Mouse (Mus musculus): ENCODE measurements at regions not wholly inside any gene's neighbourhood (a gene's known extent, or its start where the extent isn't known, plus 50 kb on each side); places are given as distances from the start of the nearest gene placed in this dataset.

- no peak for DNase-seq
These were observed 59.9 kb downstream of the Adamts1 start for GRCm38 (mm10) chr16:85743022-85743421.

- DNase-seq: no peak
These were observed 64.2 kb downstream of the Adamts1 start for GRCm38 (mm10) chr16:85738606-85739195.

GRCm38 (mm10) chr16:85728026-85728425 lies 74.9 kb downstream of the Adamts1 start:
- no peak for DNase-seq

GRCm38 (mm10) chr16:85721968-85722367 lies 80.9 kb downstream of the Adamts1 start:
- DNase-seq: no peak

- no peak for DNase-seq
These were observed 90.6 kb downstream of the Adamts1 start for GRCm38 (mm10) chr16:85712291-85712690.

- no peak for DNase-seq
These were observed 98.5 kb downstream of the Adamts1 start for GRCm38 (mm10) chr16:85704254-85705020.

- no peak for DNase-seq
These were observed 99.9 kb downstream of the Adamts1 start for GRCm38 (mm10) chr16:85702889-85703480.

GRCm38 (mm10) chr16:85699329-85699728 lies 103.6 kb downstream of the Adamts1 start:
- DNase-seq: no peak

GRCm38 (mm10) chr16:85682721-85683120 lies 120.2 kb downstream of the Adamts1 start:
- no peak for DNase-seq

- DNase-seq: no peak
These were observed 122.6 kb downstream of the Adamts1 start for GRCm38 (mm10) chr16:85680351-85680750.

- no peak for DNase-seq
These were observed 124.1 kb downstream of the Adamts1 start for GRCm38 (mm10) chr16:85678781-85679180.

GRCm38 (mm10) chr16:85678228-85678627 lies 124.7 kb downstream of the Adamts1 start:
- no peak for DNase-seq

- peak in 1 of 2 experiments; percentile 3 for DNase-seq
These were observed 123.8 kb upstream of the Cyyr1 start for GRCm38 (mm10) chr16:85677027-85677426.

GRCm38 (mm10) chr16:85668767-85669166 lies 115.6 kb upstream of the Cyyr1 start:
- no peak for DNase-seq

- no peak for DNase-seq
These were observed 114.6 kb upstream of the Cyyr1 start for GRCm38 (mm10) chr16:85667790-85668189.

GRCm38 (mm10) chr16:85649516-85649915 lies 96.3 kb upstream of the Cyyr1 start:
- no peak for DNase-seq

GRCm38 (mm10) chr16:85640992-85641391 lies 87.8 kb upstream of the Cyyr1 start:
- no peak for DNase-seq

GRCm38 (mm10) chr16:85637079-85637478 lies 83.9 kb upstream of the Cyyr1 start:
- DNase-seq: no peak

- DNase-seq: no peak
These were observed 76.5 kb upstream of the Cyyr1 start for GRCm38 (mm10) chr16:85629738-85630137.

GRCm38 (mm10) chr16:85624505-85624904 lies 71.3 kb upstream of the Cyyr1 start:
- DNase-seq: no peak

- DNase-seq: no peak
These were observed 50.9 kb upstream of the Cyyr1 start for GRCm38 (mm10) chr16:85604089-85604488.

Measured in spleen, adult 18-20 months (tissue).